Mouse (Mus musculus): ENCODE data around the gene Med12l.
A peak's percentile ranks its signal among the peaks of the same experiment; 100 is the strongest.

Med12l gene

DNA sequence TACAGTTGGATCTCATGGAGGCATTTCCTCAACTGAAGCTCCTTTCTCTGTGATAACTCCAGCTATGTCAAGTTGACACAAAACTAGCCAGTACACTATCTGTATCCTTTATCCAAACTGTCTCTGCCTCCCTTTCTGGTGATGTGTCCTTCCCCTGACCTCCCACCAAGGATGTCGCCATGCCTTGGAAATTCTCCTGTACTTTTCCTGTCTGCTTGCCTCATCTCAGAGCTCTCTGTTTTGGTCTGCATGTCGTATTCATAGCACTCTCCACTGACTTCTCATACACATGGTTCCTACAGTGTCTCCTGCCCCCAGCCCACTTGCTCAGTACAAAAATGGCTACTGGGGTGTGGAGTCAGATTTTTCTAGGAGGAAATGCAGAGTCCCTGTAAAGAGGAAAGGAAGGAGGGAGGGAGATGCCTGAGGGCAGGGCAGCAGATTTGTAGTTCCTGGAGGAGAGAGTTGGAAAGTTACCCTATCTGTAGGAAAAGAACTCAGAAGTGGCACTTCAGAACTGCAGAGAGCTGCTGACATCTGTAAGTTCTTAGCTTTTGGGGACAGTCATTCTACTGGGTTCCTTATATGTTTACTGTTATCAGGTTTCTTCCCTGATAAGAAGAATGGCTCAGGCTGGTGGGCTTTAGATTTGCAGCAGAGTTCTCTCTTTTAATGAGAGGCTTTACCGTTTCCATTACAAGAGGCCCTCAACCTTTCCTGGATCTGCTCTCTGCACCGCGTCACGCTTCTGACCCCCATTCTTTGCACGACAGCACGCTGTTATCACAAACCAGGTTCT, 136.1 kb downstream of the Med12l start:
- no peak for DNase-seq

DNA sequence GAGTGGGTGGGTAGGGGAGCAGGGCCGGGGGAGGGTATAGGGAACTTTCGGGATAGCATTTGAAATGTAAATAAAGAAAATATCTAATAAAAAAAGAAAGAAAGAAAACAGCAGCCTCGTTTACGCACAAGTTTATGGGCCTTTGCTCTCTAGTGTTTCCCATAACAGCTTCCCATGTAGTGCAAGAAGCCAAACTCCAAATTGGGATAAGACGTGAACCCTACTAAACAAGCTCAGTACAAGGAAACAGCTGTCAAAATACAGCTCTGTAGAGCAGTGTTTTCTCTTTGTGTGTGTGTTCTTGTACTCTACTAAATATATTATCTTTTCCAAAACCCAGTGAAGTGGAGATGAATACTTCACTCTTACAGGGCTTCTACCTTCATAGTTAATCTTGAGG, 139.6 kb downstream of the Med12l start:
- DNase-seq = no peak

DNA sequence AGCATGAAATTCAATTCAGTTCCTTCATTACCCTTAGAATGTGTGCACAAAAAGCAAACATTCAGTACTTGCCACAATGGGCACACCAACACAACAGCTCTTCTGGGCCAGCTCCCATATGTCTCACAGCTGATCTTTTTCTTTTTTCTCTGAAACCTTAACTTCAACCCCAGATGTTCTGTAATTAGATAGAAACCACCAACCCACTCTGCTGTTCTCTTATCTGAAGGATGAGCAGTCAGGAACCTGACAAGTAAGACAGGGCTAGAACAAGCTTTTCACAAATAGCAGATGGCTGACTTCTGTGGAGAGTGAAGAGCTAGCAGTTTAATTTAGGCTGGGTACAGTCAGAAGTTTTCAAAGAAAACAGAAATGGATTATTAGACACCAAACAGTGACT, 144.0 kb downstream of the Med12l start:
- no peak for DNase-seq

DNA sequence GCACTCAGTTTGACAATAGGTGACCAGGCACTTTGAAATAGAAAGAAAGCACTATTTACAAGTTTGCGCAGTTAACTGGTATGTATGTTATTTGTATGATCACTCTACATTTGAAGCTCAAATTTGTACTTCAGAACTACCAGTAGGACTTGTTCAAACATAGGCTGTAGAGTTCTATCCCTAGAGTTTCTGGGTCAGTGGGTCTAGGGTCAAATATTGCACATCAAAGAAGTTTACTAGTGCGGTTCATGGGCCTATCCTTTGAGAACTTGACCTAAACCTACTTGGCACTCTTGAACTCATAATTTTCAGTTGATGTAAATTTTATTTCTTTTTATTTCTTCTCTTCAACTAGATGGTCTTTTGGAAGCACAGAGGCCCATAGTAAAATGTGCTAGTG, 145.0 kb downstream of the Med12l start:
- DNase-seq = no peak

GRCm38 (mm10) chr3:59153424-59153823, 147.8 kb downstream of the Med12l start, which contains the start of gene P2ry14:
Gene P2ry14 (minus strand): TSS chr3:59153618.
- DNase-seq = no peak

DNA sequence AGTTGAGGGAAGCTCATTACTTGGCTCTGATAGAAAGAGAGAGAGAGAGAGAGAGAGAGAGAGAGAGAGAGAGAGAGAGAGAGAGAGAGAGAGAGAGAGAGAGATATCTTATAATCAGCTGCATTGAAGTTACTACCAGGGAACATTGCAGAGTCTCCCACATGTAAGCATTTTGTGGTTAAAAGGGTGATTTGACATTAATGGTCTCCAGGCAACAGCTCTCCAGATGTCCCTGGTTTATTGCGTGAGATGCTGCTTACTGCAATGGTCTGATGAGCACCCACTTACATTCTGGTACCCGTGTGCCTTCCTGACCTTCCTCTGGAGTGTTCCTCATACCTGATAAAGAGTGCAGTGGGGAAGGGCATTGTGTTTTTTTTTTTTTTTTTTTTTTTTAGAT, 149.3 kb downstream of the Med12l start:
- no peak for DNase-seq

DNA sequence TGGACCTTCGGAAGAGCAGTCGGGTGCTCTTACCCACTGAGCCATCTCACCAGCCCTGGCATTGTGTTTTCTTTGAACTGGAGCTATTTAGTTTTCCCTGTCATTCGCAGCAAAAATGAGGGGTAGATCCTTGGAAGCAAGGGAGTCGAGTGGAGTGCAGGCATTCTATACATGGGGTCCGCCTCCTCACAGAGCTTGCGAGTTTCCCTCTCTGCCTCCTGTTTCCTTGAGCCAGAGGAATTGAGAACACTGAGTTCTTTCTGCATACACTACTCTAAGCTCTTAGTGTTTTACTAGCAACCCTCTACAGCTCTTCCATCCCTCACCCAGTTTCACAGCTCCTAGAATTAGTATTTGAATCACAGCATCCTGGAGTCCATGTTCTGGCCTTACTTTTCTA, 149.8 kb downstream of the Med12l start:
- no peak for DNase-seq

DNA sequence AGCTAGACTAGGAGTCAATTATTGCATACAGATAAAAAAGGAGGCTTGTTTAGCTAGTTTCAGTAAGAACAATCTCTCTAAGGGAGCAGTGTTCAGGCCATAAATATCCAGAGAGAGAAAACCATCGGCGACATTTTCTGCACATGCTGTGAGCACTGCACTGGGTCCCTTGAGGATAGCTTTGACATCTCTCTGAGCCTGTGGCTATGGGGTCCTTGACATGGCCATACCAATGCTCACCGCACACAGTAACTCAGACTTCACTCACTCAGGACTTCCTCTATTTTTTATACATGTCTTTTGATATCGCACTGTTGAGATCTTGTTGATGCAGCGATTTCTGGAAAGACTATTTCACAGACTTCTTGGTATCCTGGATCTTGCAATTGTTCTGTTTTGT, 151.4 kb downstream of the Med12l start:
- DNase-seq = no peak

DNA sequence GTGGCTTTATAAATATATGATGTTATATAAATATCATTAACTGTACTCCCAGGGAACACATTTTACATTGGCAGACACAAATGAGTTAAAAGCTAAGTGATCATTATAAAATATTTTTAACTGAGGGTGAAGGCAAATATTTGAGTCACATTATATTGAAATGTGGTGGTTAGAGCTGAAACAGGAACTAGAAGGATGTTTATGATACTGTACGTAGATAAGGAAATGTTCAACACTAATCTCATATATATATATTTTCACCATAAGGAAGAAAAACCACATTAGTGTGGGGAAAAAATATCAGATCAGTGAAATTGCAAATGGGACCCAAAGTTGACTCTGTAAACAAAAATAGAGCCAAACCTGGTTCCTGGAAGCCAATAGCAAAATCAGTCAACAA, 154.8 kb downstream of the Med12l start:
- DNase-seq = no peak

GRCm38 (mm10) chr3:59167417-59168054, 161.9 kb downstream of the Med12l start:
- no peak for DNase-seq

DNA sequence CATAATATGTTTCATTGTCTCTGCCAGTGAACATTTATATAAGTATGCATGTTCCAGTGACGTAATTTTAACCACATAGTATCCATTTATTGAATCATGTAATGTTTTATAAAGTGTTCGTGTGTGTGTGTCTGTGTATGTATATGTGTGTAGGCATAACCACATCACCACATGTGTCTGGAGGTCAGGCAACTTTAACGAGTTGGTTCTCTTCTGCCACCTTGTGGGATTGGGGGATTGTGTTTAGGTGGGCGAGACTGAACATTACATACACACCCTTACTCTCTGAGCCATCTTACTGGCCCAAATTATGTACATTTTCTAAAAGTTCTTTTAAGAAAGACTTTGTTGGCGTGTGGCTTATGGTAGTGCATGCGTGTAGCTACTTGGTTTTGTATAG, 162.9 kb downstream of the Med12l start:
- DNase-seq = no peak

DNA sequence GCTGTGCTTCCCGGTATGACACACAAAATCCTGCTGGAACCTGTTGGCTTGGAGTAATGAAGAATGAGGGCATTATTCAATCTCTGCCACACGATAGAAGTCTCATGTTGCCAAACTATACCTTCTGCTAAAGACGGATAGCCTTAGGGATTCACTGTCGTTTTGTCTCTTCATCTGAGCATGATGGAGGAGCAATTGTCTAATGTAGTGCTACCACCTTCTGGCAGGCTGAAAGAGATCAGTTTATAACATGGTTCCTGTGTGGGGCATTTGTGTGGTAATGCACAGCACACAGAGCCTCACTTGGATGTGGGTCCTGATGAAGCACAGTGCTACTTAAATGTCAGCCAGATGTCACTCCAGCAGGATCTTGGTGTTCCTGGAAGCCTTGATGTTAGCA, 163.6 kb downstream of the Med12l start:
- DNase-seq = no peak

DNA sequence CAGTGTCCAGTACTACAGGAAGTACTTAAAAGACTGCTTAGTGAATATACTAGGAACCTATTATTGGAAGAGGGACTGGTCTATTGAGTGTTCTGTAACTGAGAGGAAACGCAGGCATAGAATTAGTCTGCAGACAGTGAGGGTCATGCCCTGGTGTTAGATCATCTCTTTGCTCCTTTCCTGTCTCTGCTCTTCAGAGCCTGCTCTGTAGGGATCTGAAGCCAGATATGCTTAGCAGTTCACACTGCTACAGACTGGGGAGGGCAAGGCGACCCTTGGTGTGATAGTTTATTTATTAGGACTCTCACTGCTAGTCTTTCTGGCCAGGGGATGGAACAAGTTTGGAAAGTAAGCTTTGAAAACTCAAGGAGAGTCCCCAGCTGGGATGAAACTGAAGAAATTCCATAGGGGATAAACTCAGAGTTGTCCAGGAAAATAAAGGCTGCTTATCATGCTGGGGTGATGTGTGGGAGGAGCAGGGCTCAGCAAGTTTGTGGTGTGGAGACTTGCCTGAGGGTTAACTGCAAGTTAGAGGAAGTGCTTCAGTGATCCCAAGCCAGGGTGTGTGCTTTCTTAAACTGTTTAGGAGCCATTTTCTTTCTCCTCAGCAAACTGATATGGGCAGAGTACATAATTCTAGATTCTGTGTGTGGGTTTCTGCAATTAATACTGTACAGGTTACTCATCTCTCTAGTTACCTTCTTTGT, 164.4 kb downstream of the Med12l start:
- no peak for DNase-seq

GRCm38 (mm10) chr3:59174426-59175154, 169.0 kb downstream of the Med12l start:
- DNase-seq = no peak

- DNase-seq = peak; percentile 68 to 77
Observed at GRCm38 (mm10) chr3:59175234-59175633, 169.6 kb downstream of the Med12l start.

DNA sequence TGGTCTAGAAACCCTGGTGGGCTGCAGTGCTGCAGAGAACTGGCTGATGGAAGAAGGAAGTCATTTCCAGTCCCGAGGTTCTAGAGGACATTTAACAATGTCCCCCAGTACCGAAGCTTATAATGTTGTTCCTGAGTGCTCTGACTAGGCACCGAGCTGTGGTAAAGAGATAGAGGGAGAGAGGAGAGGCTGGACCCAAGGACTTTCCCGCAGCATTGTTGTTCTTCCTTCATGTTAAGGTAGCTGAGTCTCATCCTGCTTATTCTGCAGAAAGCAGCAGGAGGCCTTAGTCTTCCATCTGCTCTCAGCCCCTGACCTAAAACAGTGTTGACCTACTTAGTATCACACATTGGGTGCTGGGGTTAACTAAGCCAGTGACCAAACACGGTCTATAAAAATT, 171.2 kb downstream of the Med12l start:
- DNase-seq = peak; percentile 73 to 80

- DNase-seq = peak; percentile 28 to 32
Observed at GRCm38 (mm10) chr3:59181134-59181533, 175.5 kb downstream of the Med12l start.

GRCm38 (mm10) chr3:59182129-59182528, 176.5 kb downstream of the Med12l start:
- DNase-seq = no peak

DNA sequence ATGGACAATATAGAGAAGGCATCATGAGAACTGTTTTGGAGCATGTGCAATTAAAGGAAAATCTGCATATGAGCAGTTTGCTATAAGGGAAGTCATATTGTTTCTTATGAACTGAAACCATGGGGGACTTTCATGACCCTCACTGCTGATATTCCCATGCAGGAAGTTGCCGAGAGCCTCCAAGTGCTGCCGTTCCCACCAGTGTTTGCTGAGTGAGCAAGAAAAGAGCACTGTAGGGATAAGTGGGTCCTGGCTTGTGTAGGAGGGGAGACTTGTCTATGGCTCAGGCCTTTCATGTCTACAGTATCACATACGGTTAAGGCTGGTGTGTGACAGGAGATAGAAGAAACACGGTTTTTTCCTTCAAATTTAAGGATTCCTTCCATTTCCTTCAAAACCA, 180.0 kb downstream of the Med12l start:
- DNase-seq = no peak

- DNase-seq = no peak
Observed at GRCm38 (mm10) chr3:59187336-59187735, 181.7 kb downstream of the Med12l start.

DNA sequence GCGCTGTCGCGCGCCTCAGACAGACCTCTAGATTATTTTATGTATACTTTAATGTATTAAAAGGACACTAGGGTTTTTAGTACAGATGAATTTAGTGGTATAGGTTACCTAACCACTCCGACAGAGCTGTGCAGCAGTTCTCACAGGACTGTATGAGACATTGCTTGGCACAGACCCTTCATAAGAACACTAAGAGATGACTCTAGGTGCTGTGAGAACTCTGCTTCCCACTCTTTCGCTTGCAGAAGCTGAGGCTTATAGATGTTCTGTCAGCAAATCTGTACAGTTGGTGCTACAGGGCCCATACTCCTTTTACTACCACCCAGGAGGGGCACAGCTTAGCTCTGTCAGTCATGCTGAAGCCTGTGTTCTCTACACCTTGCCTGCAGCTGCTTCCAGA, 186.0 kb downstream of the Med12l start:
- DNase-seq = no peak

- DNase-seq = no peak
Observed at GRCm38 (mm10) chr3:59194099-59194498, 188.5 kb downstream of the Med12l start.

DNA sequence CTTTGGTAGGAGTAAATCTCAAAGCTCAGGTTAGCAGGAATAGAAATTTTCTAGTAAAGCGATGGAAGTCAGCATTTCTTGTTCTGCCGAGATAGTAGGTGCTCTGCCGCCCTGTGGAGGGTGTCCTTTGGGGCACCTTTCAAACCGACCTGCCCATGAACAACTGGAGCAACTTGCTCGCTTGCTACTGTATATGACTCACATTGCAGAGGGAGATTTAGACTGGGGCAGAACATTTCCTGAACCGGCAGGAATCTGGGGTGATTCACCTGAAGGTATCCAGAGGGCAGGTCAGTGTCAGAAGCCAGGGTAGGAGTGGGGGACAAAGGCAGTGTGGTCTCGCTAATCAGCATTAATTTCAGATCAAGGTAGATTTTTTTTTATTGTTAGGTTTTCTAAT, 189.3 kb downstream of the Med12l start, which contains the start of gene Gpr87:
TSS of gene Gpr87 (minus strand) at position 167 of the 400 bp plus-strand sequence.
- no peak for DNase-seq

Data from cerebellum, postnatal 36 days (tissue).